Mouse (Mus musculus) thymus, postnatal 36 days (tissue): ENCODE data around the gene Hnrnpu.

Experiments
- DNase-seq, 2 experiments: peaks; one replicate each; pipeline ENCODE4 v3.0.0; 2022; ENCODE audit warnings: mixed read lengths in 2 of 2

Gene Hnrnpu

DNA sequence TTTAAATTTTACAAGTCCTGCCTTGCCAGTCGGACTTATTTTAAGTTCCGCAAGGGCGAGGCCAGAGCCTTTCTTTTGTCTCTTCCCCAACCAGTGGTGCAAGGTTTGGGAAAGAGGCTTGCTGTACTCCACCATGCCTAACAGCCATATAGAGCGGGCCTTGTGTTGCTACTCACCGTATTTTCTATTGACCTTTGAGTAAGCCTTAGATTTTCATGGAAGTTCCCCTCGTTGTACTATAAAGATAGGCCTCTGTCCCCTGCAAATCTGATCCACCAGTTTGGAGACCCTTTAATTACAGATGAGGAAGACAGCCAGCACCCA lies 683 bp upstream of the Hnrnpu start:
- DNase-seq, result peak; percentile 29 to 30

DNA sequence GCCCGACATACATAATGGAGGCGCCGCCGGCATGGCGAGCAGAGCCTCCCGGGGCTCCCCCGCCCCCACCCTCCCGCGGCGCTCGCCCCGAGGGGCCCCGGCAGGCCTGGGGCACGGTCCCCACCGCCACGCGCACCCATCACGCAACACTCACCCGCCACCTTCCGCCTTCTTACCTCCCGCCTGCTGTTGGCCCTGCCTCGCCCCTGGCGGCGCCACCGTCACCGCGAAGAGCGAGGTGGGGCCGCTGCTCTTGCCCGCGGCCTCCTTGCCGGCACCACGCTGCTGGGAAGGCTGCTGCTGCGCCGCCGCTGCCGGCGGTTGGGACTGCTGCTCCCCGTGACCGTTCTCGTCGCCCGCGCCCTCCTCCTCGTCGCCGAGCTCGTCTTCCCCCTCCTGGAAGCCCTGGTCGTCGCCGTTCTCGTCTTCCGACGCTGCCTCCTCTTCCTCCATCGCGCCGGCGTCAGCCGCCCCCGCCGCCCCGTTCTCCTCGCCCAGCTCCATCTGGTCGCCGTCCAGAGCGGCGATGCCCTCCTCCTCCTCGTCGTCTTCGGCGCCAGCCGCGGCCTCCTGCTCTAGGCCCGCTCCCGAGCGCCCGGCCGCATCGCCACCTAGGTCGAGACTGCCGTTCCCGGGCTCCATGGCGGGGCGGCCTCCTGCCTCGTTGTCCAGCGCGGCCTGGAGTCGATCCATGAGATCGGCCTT lies 668 bp downstream of the Hnrnpu start:
- DNase-seq, result peak; percentile 58 to 76

DNA sequence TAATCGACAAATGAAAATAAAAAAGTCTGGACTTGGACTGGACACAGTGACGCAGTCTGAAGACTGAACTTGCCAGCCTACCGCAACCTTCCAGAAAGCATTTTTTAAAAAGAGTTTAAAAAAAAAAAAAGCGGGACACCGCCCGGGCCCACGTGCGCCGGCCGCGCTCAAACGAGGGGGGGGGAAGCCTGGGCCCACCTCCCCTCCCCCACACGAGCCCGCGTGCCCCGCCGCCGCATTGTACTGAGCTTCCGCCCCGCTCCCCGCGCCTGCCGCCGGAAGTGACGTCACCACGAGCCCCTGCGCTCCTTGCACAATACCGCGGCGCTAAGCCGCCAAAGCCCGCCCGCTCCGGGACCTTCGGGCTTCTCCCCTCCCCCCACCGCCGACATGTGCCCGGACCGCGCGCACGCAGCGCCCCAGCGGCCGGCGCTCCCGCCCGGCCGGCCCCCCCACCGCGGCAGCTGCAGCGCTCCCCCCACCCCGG lies 1.3 kb downstream of the Hnrnpu start:
- peak; percentile 95 to 97 for DNase-seq

DNA sequence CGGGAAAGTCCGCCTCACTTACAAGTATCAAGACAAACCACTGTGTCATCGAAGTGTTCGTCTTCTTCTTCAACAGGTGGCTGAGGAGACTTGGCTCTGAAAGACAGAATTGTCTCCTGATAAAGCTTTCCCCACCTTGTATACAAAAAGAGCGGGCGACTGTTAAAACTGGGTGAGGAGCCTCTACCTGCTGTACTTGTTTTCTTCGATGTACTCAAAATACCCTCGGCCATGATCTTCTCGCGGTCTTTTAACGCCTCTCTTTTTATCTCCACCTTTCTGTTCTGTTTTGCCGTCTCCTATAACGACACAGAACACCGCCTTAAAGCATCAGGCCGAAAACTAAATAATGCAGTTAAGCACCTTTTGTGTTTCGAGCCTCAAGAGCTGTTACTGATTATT lies 1.7 kb downstream of the Hnrnpu start:
- peak in 1 of 2 experiments; percentile 15 for DNase-seq

DNA sequence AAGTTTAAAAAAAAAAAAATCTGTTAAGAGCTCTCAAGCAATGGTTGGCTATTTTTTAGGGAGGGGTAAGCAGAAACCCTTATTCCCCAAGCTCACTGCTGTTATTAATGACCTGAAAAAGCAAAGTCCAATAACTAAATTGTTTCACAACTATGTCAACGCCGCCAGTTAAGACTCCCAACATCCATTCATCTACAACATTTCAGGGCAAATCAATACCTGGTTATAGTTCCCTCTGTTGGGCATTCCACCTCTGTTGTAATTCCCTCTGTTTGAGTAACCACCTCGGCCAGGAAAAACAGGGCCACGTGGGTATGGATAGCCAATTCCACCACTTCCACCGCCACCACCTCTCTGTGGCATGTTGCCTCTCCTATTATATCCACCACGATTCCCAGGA lies 7.7 kb downstream of the Hnrnpu start:
- DNase-seq, result no peak

DNA sequence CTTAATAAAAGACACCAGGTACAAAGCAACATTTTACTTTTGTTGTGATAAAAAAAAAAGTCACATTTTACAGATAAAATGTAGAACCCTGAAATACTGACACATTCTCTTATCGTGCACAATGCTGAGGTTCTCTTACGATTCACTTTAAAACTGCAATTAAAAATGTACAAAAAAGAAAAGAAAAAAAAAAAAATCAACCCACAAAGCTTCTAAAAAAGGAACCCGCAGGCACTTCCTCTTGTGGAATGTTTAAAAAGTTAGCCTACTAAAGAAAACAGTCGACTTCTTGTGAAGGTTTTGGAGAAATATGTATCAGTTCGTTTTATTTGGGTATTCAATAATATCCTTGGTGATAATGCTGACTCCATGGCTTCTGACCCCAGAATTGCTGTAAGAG lies 8.6 kb downstream of the Hnrnpu start:
- DNase-seq, result no peak

DNA sequence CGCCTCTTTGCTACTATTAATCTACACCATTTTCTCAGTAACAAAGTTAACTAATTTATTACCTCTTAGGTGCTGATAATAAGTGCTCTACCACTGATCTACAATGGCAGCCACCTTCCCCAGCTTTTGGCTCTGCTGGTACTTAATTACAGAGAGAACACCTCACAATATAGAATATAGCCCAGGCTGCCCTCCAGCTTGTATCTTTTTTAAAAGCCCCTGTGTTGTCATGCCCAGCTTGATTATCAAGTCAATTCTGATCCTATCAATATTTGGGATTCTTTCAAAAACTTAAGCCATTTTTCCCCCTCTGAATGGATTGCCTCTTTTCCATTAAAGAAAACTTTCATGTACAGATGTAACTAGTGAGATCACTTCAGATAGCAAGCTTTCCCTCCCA lies 10.6 kb downstream of the Hnrnpu start:
- DNase-seq, result no peak

DNA sequence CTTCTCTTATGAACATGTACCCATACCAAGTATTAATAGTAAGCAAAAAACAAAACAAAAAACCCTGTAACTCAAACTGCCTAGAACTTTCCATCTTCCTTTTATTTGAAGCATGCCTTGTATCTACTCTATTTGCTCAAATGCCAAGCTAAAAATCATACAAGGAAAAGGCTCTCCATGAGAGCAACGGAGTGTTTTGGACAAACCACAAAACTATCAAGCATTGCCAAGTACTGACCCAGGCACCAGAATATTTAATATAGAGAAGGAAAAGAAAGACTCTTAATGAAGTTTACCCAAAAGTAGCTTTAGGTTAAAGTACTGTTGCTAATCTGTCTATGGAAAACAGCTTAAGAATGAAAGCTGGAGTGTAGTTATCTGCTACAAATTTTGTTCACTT lies 11.2 kb downstream of the Hnrnpu start:
- no peak for DNase-seq

DNA sequence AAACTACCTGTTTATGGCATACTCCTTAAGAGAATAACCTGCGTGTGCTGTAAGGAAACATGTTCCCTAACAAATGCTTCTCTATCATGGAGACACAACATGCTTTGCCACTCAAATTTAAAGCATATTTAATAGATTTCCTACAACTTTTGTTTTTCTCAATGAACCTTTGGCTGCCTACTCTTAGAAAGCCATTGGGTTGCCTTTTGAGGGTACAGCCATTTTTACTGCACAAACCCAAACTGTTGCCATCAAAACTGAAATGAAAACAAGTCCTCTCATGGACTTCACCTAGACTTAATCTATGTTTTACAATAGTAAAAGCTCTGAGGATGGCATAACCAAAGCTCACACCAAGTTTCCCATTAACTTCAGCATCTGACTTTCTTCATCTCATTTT lies 13.0 kb downstream of the Hnrnpu start:
- DNase-seq, result no peak

DNA sequence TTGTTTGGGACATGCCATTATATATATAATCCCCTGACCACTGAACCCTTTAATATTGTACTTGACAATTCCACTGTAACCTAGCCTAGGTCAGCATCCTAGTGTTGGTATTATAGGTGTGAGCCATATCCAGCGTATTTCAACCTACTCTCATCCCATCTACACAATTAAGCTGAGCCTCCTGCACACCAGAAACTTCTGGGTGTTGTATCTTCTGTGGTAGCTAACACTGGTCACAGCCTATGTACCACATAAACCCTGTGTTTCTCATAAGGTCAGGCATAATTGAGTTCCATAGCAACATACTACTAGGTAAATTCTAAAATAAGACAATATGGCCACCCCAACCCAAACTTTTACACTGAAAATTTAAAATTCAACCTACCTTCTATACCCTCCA lies 14.4 kb downstream of the Hnrnpu start:
- no peak for DNase-seq

DNA sequence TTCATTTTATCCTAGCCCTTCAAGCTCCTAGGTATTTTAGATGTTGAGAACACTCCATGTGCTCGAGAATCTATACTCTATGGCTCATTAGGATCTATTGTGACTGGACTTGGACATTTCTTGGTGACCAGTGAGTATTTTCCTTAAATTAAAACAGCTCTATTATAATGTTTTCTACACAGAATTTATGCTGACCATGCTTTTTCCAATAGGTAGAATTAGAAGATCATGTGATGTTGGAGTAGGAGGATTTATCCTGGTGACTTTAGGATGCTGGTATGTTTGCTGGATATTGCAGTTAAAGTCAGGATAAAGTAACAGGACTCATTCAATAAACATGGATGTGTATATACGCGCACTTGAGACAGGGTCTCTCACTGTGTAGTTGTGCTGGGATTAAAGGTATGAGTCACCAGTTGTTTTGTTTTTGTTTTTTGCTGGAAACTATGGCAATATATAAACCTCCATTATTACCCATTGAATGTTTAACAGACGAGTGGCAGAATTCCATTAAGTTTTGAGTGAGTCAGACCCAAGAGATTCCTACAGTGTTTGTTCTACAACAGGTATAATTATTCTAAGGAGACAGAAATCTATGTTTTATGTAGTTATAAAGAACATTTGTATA lies 15.8 kb downstream of the Hnrnpu start:
- no peak for DNase-seq

DNA sequence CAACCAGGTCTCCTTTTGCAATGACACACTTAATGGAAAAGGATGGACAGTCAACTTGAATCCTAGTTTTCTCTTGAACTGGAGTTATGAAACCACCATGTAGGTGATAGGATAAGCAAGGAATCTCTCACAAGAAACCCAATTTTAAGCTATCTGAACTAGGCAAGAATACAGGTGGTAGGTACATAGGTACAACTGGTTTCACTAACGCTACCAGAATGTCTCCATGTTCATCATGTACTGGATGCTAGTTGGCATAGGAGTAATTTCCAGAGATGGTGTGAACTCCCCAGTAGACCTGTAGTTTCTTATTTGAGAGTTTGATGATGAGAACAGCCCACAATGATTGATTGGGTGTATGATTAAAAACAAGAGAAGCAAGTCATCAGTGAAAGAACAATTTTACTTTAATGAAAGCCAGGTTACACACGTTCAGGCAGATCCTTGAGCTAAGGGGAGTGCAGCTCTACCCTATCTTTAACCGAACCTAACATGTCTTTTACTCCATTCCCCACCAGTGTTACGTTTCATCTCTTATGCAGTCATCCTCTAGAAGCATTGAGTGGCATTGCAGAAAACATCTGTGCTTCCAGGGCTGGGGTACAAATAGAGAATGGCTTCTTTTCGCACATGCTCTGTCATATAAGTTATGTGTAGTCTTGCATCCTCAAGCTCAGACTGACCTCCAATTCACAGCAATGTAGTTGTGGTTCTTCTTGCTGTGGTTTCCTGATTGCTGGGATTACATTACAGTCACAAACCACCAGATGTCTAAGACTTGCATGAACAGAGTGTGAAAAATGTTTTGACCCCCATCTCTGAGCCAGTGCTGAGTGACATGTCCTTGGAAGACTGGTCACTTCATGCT lies 16.6 kb downstream of the Hnrnpu start:
- DNase-seq, result no peak

DNA sequence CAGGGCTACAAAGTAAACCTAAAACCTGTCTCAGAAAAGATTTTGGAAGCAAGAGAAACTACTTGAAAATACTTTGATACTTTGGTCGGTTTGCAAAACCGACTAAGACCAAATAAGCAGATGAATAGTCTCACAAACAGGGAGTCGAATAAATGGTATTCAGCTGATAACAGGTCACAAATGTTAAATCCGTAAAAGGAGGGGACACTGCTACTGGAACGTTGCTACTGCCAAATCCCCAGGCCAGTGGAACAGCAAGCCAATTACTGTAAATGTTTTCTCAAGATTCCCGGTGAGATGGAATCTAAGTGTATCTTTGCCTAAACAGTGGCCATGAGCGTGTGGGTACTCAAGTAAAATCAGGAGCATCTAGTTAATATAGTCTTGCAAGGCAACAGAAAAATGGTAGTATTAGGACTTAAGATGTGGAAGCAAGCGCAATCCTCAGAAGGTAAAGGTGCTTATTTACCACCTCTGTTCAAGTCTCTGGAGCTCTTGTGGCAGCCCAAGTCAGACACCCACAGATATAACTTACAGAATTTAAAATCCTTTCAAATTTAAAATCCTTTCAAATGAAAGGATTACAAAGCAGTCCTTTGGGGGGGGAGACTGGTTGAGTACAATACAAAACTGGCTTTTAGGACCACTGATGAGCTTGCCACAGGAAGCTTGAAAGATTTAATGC lies 17.4 kb downstream of the Hnrnpu start:
- DNase-seq, result no peak

DNA sequence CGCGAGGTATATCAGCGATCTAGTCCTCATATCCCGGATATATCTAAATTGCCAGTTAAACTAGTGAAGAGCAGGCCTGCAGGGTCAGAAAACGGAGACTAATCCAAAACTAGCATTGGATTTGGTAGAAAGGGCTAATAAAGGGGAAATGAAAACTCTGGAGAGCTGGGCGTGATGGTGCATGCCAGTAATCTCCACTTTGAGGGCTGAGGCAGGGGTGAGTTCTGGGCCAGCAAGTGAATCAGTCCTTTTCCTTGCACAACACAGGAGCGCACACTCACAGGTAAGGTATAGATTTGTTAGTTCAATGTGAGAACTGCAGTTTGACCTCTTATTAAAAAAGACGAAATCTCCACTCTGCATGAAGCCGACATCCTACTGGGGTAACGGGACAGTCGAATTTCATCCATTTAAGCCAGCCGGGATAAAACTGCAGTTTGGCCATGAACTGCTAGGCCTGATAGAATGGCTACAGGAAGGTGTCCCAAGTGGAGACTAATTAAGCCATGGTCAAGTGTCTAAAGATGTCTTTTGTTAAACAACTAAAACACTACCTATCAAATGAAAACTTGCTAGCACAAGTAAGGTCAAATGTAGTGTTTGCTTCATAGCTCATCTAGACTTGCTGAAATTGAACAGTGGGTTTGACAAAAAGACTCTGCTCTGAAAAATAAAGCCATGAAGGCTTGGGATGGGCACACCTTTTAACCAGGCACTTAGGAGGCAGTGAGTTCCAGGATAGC lies 18.1 kb downstream of the Hnrnpu start:
- DNase-seq, result no peak

DNA sequence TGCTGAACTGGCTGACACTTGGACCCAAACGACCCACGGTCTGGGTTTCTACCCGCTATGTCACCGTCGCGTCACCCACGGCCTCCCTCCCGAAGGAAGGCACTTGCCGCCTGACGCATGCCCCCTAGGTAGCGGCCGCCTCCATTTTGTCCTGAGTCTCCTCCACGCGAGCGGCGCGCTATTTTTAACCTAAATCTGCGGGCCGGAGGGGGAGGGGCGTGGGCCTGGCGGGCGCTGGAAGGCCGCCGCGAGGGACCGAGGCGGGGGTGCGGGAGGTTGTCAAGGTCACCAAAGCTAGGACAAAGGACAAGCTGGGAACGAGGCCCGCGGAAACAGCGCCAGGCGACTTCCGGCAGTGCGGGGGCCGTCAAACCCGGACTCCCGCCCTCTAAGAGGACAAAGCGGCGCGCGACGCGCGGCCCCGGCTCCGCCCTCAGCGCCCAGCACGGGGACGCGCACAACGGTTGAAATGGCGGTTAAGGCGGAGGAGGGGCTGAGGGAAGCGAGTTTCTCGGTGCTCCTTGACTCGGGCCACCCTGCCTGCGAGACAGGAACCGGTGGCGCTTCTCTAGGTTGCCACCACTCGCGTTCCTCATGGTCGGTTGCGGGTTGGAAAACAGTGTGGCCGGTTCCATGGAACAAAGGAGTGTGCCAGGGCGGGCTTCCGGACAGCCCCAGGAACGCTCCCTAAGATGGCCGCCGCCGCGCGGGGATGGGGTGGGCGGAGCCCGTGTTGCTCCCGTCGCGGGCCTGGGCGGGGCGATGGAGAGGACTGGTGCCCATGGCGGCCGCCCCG lies 19.0 kb downstream of the Hnrnpu start, which contains the start of gene Cox20:
Cox20 (plus strand) TSS at position 742 of the 796 bp plus-strand sequence.
- peak; percentile 98 for DNase-seq

DNA sequence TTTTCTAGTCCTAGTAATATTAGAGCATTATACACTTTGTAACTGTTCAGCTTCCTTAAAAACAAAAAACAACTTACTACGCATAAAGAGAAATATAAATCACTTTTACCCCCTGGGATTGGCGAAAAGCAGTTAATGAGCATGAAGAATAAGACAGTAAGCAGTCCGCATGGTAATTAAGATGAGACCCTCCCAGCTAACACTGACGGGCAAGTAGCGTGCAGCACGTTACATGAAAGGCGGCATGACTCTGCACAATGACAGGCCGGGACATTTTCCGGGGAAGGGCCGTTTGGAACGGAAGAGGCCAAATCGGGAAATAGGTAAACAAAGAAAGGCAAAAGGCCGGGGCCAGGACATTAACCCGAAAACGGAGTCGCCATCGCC lies 19.6 kb downstream of the Hnrnpu start:
- no peak for DNase-seq

DNA sequence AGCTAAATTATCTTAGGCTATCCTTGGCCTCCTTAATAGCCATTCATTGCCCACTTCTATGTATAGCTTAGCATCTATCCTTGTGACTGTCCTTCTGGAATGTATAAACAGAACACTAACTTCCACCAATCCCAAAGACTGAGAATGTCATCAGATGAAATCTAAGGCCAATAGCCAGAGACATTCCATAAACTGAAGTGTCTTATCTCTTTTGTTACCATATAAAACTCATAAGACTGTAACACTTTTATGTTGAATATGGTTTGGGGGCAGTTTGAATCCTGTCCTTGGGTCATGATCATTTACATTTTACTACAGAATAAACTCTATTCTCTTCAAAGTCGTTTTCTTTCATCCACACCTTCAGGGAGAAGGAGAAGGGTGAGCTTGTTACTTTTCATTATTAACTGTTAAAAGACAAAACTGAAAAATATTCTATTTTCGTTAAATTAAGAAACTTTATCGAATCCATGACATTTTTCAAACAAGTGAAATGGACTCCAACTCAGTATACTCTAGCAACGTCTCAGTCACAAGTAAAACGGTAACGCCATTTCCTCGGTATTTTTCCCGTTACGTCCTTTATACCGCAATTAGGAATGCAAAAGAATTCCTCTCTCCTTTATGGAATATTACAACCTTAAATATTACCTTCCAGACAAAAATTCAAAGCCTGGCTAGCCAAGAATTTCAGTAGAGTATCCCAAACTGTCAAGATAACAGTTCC lies 20.2 kb downstream of the Hnrnpu start:
- no peak for DNase-seq

DNA sequence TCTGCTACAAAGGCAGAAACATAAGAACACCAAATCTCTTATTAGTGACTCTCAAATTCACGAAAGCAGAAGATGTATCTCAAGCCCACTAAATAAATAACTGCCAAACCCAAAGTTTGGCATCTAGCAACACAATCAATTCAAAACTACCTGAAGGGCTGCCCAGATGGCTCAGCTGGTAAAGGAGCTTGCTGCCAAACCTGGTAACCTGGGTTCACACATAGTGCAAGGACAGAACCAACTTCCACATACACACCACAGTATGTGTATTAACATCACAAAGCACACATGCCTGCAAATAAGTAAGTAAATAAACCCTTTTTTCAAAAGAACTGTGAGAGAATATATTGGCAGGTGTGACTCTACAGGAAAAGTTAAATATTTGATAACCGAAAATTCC lies 23.4 kb downstream of the Hnrnpu start:
- no peak for DNase-seq

DNA sequence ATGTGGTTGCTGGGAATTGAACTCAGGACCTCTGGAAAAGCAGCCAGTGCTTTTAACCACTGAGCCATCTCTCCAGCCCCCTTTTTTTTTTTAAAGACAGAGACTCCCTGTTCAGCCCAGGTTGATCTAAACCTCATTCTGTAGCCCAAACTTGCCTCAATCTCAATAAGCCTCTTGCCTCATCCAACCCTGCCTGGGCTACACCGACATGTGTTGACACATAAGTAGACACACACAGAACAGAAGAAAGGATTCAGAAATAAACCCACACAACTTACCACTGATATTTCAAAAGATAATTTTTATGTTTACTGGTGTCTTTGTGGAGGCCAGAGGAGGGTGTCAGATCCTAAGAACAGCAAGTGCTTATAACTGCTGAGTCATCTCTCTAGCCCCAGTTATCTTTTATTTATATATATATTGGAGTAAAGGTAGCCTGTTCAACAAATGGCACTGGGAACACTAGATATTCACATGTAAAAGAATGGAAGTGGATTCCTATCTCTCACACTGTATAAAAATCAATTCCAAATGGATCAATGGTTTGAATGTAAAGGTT lies 24.5 kb downstream of the Hnrnpu start:
- DNase-seq, result no peak

DNA sequence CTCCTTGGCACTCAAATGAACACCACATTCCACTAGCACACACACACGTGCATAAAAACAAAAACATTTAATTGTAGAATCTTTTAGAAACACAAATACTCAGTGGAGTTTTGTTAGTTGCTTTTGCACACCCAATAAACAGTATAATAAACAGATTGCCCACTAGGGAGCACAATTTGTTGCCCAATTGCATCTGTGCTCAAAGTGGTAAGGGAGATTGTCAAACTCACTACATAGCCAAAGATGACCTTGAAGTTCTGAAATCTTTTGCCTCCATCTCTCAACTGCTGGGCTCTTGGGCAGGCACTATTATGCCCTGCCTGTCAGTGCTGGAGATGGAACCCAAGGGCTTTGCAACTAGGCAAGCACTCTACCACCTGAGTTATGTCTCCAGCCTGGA lies 27.5 kb downstream of the Hnrnpu start:
- no peak for DNase-seq

DNA sequence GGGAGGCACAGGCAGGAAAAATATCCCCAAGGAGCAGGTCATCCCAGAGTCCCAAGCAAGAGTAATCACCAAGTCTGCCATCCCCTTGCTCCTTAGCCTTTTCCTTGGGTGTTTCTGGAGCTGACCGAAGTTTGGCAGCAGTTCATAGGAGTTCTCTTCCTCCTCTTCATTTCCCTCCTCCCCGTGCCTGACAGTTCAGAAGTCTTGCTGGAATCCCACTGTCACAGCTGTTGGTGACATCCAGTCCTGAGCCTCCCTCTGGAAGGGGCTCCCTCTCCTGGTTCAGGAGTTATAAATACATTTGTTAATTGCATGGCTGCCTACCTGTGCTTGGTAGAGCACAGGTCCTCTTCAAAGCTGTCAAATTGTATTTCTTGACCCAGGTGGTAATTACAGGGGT lies 28.1 kb downstream of the Hnrnpu start:
- DNase-seq, result no peak
